Mouse (Mus musculus): ENCODE results near the gene Asb4.

Asb4 gene

GRCm38 (mm10) chr6:5448396-5448795 is 65.2 kb downstream of the Asb4 start:
- no peak for DNase-seq

GRCm38 (mm10) chr6:5449878-5450277 is 66.7 kb downstream of the Asb4 start:
- no peak for DNase-seq

- DNase-seq: no peak
Observed at GRCm38 (mm10) chr6:5455836-5456235, 72.7 kb downstream of the Asb4 start.

GRCm38 (mm10) chr6:5470480-5471318 is 87.5 kb downstream of the Asb4 start:
- no peak for DNase-seq

- no peak for DNase-seq
Observed at GRCm38 (mm10) chr6:5472692-5473091, 89.5 kb downstream of the Asb4 start.

- no peak for DNase-seq
Observed at GRCm38 (mm10) chr6:5474021-5474420, 90.8 kb downstream of the Asb4 start.

- DNase-seq: no peak
Observed at GRCm38 (mm10) chr6:5481066-5481465, 97.9 kb downstream of the Asb4 start.

- no peak for DNase-seq
Observed at GRCm38 (mm10) chr6:5482270-5482783, 99.1 kb downstream of the Asb4 start.
